Mouse (Mus musculus): Measurements from ENCODE around the gene Hist1h4d. TPM values are rescaled to one million over a fixed set of nuclear protein-coding genes. Genes with fewer than 3 reads are reported as not detected.
"Not testable (repeated sequence)": the region's sequence is repeated elsewhere in the genome, so short reads cannot be mapped to it uniquely, and the experiment has no call there.

Hist1h4d gene
- polyA plus RNA-seq, 1 experiment from 2014 or later: 102 TPM

GRCm38 (mm10) chr13:23611638-23612037 lies 30.2 kb downstream of the Hist1h4d start:
- Histone ChIP-seq H3K4me3 (ENCODE audit: low read length) (no peak overlapping the region), H3K9me3 (ENCODE audit: low read length) (no peaks in the 10 kb centered on the region), H3K27me3 (ENCODE audit: insufficient read depth, low read length) (no peaks in the 10 kb centered on the region), H3K27ac (ENCODE audit: low read length) (0 out of 2 replicates have a peak overlapping the region, but pooled peaks have one; percentile 43), H3K4me2 (replicated peaks; ENCODE audit: low read depth, low read length) (no peak overlapping the region), H3K36me3 (ENCODE audit: insufficient read depth, low read length) (no peaks in the 10 kb centered on the region), H3K9ac (replicated peaks; ENCODE audit: low read length) (no peak overlapping the region), H3K4me1 (ENCODE audit: insufficient read depth, low read length) (no peaks in the 10 kb centered on the region)
- ATAC-seq (ENCODE audit: low FRiP score, low TSS enrichment): peak; percentile 35; the same call in 1 of the 2 replicates
- WGBS: 58% methylated on average over 3 of the region's 3 CpGs

DNA sequence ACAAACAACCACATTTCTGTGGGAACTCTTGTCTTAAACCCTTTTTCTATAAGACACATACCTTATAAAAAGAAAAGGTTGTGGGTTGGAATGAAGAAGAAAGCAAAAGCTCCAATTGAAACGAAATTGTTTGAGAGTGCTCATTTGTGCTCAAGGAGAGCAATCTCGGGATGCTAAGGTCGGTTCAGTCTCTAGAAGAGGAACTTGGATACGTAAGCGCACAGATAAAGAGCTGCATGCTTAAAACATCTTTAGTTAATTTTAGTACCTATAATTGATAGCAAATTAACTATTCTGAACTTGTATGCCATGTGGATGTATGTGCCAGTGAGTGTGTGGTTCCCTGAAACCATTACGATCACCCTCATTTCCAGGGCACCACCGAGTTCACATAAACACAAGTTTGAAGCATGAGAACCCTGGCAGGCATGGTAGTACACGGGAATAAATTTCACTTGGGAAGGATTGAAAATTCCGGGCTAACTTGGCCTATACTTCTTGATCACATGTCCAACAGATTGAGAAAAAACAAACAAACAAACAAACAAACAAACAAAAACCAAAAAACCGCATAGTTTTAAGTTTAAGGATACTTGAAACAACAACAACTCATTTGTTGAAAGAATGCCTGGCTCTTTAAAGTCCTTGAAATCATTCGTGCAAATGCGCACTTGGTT lies 38.8 kb downstream of the Hist1h4d start:
- H3K27me3 ChIP-seq (ENCODE audit: insufficient read depth, low read length): no peaks in the 10 kb centered on the region
- no peak for ATAC-seq (ENCODE audit: low FRiP score, low TSS enrichment)
- H3K4me1 ChIP-seq (ENCODE audit: insufficient read depth, low read length): peaks cover 9% of the 10 kb centered on the region
- H3K4me3 ChIP-seq (ENCODE audit: low read length): peak overlapping the region; percentile 62
- peak overlapping the region; percentile 97 for H3K27ac ChIP-seq (ENCODE audit: low read length)
- WGBS: 50% methylated on average over 12 of the region's 12 CpGs
- H3K4me2 ChIP-seq (replicated peaks; ENCODE audit: low read depth, low read length): peak overlapping the region; percentile 70
- no peaks in the 10 kb centered on the region for H3K9me3 ChIP-seq (ENCODE audit: low read length)
- no peaks in the 10 kb centered on the region for H3K36me3 ChIP-seq (ENCODE audit: insufficient read depth, low read length)
- peak overlapping the region; percentile 86 for H3K9ac ChIP-seq (replicated peaks; ENCODE audit: low read length)

- H3K4me1 ChIP-seq (ENCODE audit: insufficient read depth, low read length): peaks cover 9% of the 10 kb centered on the region
- H3K9ac ChIP-seq (replicated peaks; ENCODE audit: low read length): peak within 1 kb of the TSS; percentile 86
- no peaks in the 10 kb centered on the region for H3K9me3 ChIP-seq (ENCODE audit: low read length)
- H3K4me3 ChIP-seq (ENCODE audit: low read length): peak within 1 kb of the TSS; percentile 62
- WGBS: under 1% methylated on average over 27 of the region's 27 CpGs
- H3K4me2 ChIP-seq (replicated peaks; ENCODE audit: low read depth, low read length): peak within 1 kb of the TSS; percentile 70
- peak; percentile 88 for ATAC-seq (ENCODE audit: low FRiP score, low TSS enrichment)
- H3K36me3 ChIP-seq (ENCODE audit: insufficient read depth, low read length): no peaks in the 10 kb centered on the region
- peak within 1 kb of the TSS; percentile 97 for H3K27ac ChIP-seq (ENCODE audit: low read length)
- H3K27me3 ChIP-seq (ENCODE audit: insufficient read depth, low read length): no peaks in the 10 kb centered on the region
Observed at GRCm38 (mm10) chr13:23620733-23621531, 39.5 kb downstream of the Hist1h4d start, which contains the start of gene Hist1h2be. Gene Hist1h2be (minus strand): TSS chr13:23621124.

GRCm38 (mm10) chr13:23621532-23622174 lies 40.3 kb downstream of the Hist1h4d start:
- peak; percentile 91 for ATAC-seq (ENCODE audit: low FRiP score, low TSS enrichment)
- no peaks in the 10 kb centered on the region for H3K36me3 ChIP-seq (ENCODE audit: insufficient read depth, low read length)
- under 1% methylated on average over 18 of the region's 18 CpGs for whole genome bisulfite sequencing
- H3K9me3 ChIP-seq (ENCODE audit: low read length): no peaks in the 10 kb centered on the region
- peak overlapping the region; percentile 62 for H3K4me3 ChIP-seq (ENCODE audit: low read length)
- peak overlapping the region; percentile 97 for H3K27ac ChIP-seq (ENCODE audit: low read length)
- no peaks in the 10 kb centered on the region for H3K27me3 ChIP-seq (ENCODE audit: insufficient read depth, low read length)
- H3K4me2 ChIP-seq (replicated peaks; ENCODE audit: low read depth, low read length): peak overlapping the region; percentile 70
- peaks cover 9% of the 10 kb centered on the region for H3K4me1 ChIP-seq (ENCODE audit: insufficient read depth, low read length)
- peak overlapping the region; percentile 86 for H3K9ac ChIP-seq (replicated peaks; ENCODE audit: low read length)

GRCm38 (mm10) chr13:23622175-23622671 lies 40.8 kb downstream of the Hist1h4d start, which contains the start of gene Hist1h1e:
Gene Hist1h1e (minus strand): TSS chr13:23622558.
- peak within 1 kb of the TSS; percentile 62 for H3K4me3 ChIP-seq (ENCODE audit: low read length)
- peak within 1 kb of the TSS; percentile 86 for H3K9ac ChIP-seq (replicated peaks; ENCODE audit: low read length)
- not testable (repeated sequence) for H3K9me3 ChIP-seq (ENCODE audit: low read length); H3K27me3 ChIP-seq (ENCODE audit: insufficient read depth, low read length); H3K36me3 ChIP-seq (ENCODE audit: insufficient read depth, low read length); H3K4me1 ChIP-seq (ENCODE audit: insufficient read depth, low read length)
- H3K4me2 ChIP-seq (replicated peaks; ENCODE audit: low read depth, low read length): peak within 1 kb of the TSS; percentile 70
- peak; percentile 92 for ATAC-seq (ENCODE audit: low FRiP score, low TSS enrichment)
- peak within 1 kb of the TSS; percentile 97 for H3K27ac ChIP-seq (ENCODE audit: low read length)
- WGBS: under 1% methylated on average over 52 of the region's 53 CpGs

- Histone ChIP-seq H3K9ac (replicated peaks; ENCODE audit: low read length) (peak overlapping the region; percentile 86), H3K4me1 (ENCODE audit: insufficient read depth, low read length) (peaks cover 9% of the 10 kb centered on the region), H3K4me3 (ENCODE audit: low read length) (peak overlapping the region; percentile 62), H3K4me2 (replicated peaks; ENCODE audit: low read depth, low read length) (peak overlapping the region; percentile 70), H3K36me3 (ENCODE audit: insufficient read depth, low read length) (no peaks in the 10 kb centered on the region), H3K27me3 (ENCODE audit: insufficient read depth, low read length) (no peaks in the 10 kb centered on the region), H3K27ac (ENCODE audit: low read length) (peak overlapping the region; percentile 97), H3K9me3 (ENCODE audit: low read length) (no peaks in the 10 kb centered on the region)
- no peak for ATAC-seq (ENCODE audit: low FRiP score, low TSS enrichment)
- 26% methylated on average over 7 of the region's 7 CpGs for WGBS
Observed at GRCm38 (mm10) chr13:23622861-23623450, 41.6 kb downstream of the Hist1h4d start.

DNA sequence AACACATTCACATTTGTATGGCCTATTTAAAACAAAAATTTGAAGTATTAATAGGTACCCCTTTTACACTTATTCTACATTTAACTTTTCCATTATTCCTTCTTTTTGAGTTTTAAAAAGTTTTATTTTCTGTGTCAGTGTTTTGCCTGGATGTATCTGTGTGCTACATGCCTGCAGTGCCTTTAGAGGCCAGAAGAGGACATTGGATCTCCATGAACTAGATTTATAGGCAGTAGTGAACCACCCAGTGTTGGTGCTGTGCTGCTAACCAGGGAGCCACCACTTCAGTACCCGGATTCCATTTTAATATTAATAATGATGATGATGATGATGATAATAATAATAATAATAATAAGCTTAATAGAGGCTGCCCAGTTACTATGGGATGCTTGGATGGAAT lies 49.3 kb downstream of the Hist1h4d start:
- H3K4me1 ChIP-seq (ENCODE audit: insufficient read depth, low read length): no peaks in the 10 kb centered on the region
- H3K9me3 ChIP-seq (ENCODE audit: low read length): no peaks in the 10 kb centered on the region
- H3K27ac ChIP-seq (ENCODE audit: low read length): no peak overlapping the region
- no peaks in the 10 kb centered on the region for H3K27me3 ChIP-seq (ENCODE audit: insufficient read depth, low read length)
- H3K4me2 ChIP-seq (replicated peaks; ENCODE audit: low read depth, low read length): no peak overlapping the region
- no peak overlapping the region for H3K4me3 ChIP-seq (ENCODE audit: low read length)
- WGBS: 36% methylated on average over 1 of the region's 1 CpGs
- no peak overlapping the region for H3K9ac ChIP-seq (replicated peaks; ENCODE audit: low read length)
- ATAC-seq (ENCODE audit: low FRiP score, low TSS enrichment): no peak
- no peaks in the 10 kb centered on the region for H3K36me3 ChIP-seq (ENCODE audit: insufficient read depth, low read length)

All from kidney, embryonic 16.5 days (tissue).